Mouse (Mus musculus): ENCODE measurements around the gene Tanc2. TPM values are rescaled to one million over a fixed set of nuclear protein-coding genes. Genes with fewer than 3 reads are reported as not detected.

Tanc2 gene
- total and polyA plus RNA-seq, 3 experiments: 0.04 to 0.18 TPM; not detected in 1

- Histone ChIP-seq H3K9ac (ENCODE audit: control insufficient read depth, low read depth, low read length, poor library complexity, severe bottlenecking) (no peak overlapping the region), H3K4me1 (ENCODE audit: control insufficient read depth in 1 of 2, insufficient read depth in 2 of 2, low read length in 2 of 2) (no peaks in the 10 kb centered on the region), H3K4me3 (ENCODE audit: control insufficient read depth in 1 of 2, insufficient read depth in 1 of 2, low read depth in 2 of 2, low read length in 2 of 2) (no peak overlapping the region), H3K36me3 (ENCODE audit: control insufficient read depth in 1 of 2, insufficient read depth in 2 of 2, low read length in 2 of 2) (no peaks in the 10 kb centered on the region), H3K27ac (ENCODE audit: control insufficient read depth, low read depth, low read length) (no peak overlapping the region), H3K79me2 (ENCODE audit: control insufficient read depth, insufficient read depth, low read length, poor library complexity) (no peaks in the 10 kb centered on the region), H3K27me3 (ENCODE audit: control insufficient read depth in 1 of 2, insufficient read depth in 2 of 2, low read length in 2 of 2) (peaks cover 14 to 33% of the 10 kb centered on the region in 2 experiments), H3K9me3 (replicated peaks; ENCODE audit: insufficient read depth, low read length) (no peaks in the 10 kb centered on the region)
- DNase-seq (ENCODE audit: low read depth, low spot score): no peak
- TF ChIP-seq RCOR1 (IDR thresholded peaks at IDR 0.05; ENCODE audit: low read depth, low read length) (no peak), KAT2A (conservative IDR thresholded peaks at IDR 0.05; ENCODE audit: low read depth, low read length) (no peak), MXI1 (IDR thresholded peaks at IDR 0.05; ENCODE audit: low read depth, low read length) (no peak), UBTF (IDR thresholded peaks at IDR 0.05; ENCODE audit: borderline replicate concordance, insufficient read depth, low read depth, low read length) (no peak), SIN3A (IDR thresholded peaks at IDR 0.05; ENCODE audit: low read length) (no peak), ETS1 (IDR thresholded peaks at IDR 0.05; ENCODE audit: low read depth, low read length) (no peak), USF2 (IDR thresholded peaks at IDR 0.05; ENCODE audit: borderline replicate concordance in 1 of 2, insufficient read depth in 1 of 2, low read depth in 1 of 2, low read length in 2 of 2) (no peak), GATA1 (IDR thresholded peaks at IDR 0.05; ENCODE audit: low read depth, low read length) (no peak), NELFE (IDR thresholded peaks at IDR 0.05; ENCODE audit: low read depth, low read length) (no peak), POLR2AphosphoS5 (IDR thresholded peaks at IDR 0.05; ENCODE audit: borderline replicate concordance, low read depth, low read length) (no peak), MAFK (IDR thresholded peaks at IDR 0.05; ENCODE audit: borderline replicate concordance, low read depth, low read length) (no peak), BHLHE40 (IDR thresholded peaks at IDR 0.05; ENCODE audit: borderline replicate concordance, low read depth, low read length) (no peak), MYB (IDR thresholded peaks at IDR 0.05; ENCODE audit: low read depth, low read length) (no peak), MYC (IDR thresholded peaks at IDR 0.05; ENCODE audit: low read depth, low read length) (no peak), TBP (IDR thresholded peaks at IDR 0.05; ENCODE audit: low read depth, low read length) (no peak), SMC3 (IDR thresholded peaks at IDR 0.05; ENCODE audit: low read depth, low read length) (no peak), MAX (IDR thresholded peaks at IDR 0.05; ENCODE audit: low read length) (no peak), ZC3H11A (IDR thresholded peaks at IDR 0.05; ENCODE audit: low read depth, low read length) (no peak)
These were observed 15.5 kb upstream of the Tanc2 start for GRCm38 (mm10) chr11:105574241-105574640.

DNA sequence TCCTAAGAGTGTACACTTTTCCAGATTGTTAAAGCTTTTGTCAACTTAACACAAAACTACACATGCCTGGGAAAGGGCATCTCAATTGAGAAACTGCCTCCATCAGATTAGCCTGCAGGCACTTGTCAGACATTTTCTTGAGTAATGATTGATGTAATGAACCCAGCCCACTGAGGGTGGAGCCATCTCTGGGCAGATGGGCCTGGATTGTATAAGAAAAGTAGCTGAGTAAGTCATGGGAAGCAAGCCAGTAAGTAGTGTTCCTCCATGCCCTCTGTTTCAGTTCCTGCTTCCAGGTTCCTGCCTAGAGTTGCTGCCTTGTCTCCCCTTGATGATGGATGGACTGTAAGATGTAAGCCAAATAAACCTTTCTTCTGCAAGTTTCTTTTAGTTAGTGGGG lies 12.6 kb upstream of the Tanc2 start:
- Histone ChIP-seq H3K9me3 (replicated peaks; ENCODE audit: insufficient read depth, low read length) (no peaks in the 10 kb centered on the region), H3K4me3 (ENCODE audit: control insufficient read depth in 1 of 2, insufficient read depth in 1 of 2, low read depth in 2 of 2, low read length in 2 of 2) (no peak overlapping the region), H3K79me2 (ENCODE audit: control insufficient read depth, insufficient read depth, low read length, poor library complexity) (no peaks in the 10 kb centered on the region), H3K27me3 (ENCODE audit: control insufficient read depth in 1 of 2, insufficient read depth in 2 of 2, low read length in 2 of 2) (peaks cover 6 to 15% of the 10 kb centered on the region in 2 experiments; a peak in 3 of 4 replicates), H3K4me1 (ENCODE audit: control insufficient read depth in 1 of 2, insufficient read depth in 2 of 2, low read length in 2 of 2) (no peaks in the 10 kb centered on the region), H3K27ac (ENCODE audit: control insufficient read depth, low read depth, low read length) (no peak overlapping the region), H3K36me3 (ENCODE audit: control insufficient read depth in 1 of 2, insufficient read depth in 2 of 2, low read length in 2 of 2) (no peaks in the 10 kb centered on the region), H3K9ac (ENCODE audit: control insufficient read depth, low read depth, low read length, poor library complexity, severe bottlenecking) (no peak overlapping the region)
- TF ChIP-seq TBP (IDR thresholded peaks at IDR 0.05; ENCODE audit: low read depth, low read length): no peak
- TF ChIP-seq ZMIZ1 (IDR thresholded peaks at IDR 0.05; ENCODE audit: low read depth, low read length): no peak
- no peak for TF ChIP-seq ZNF384 (IDR thresholded peaks at IDR 0.05; ENCODE audit: low read depth, low read length)
- TF ChIP-seq CHD2 (IDR thresholded peaks at IDR 0.05; ENCODE audit: low read length): no peak
- no peak for TF ChIP-seq MAX (IDR thresholded peaks at IDR 0.05; ENCODE audit: low read length)
- TF ChIP-seq UBTF (IDR thresholded peaks at IDR 0.05; ENCODE audit: borderline replicate concordance, insufficient read depth, low read depth, low read length): no peak
- TF ChIP-seq SMC3 (IDR thresholded peaks at IDR 0.05; ENCODE audit: low read depth, low read length): no peak
- TF ChIP-seq ZC3H11A (IDR thresholded peaks at IDR 0.05; ENCODE audit: low read depth, low read length): no peak
- no peak for DNase-seq (ENCODE audit: low read depth, low spot score)

Data from MEL (cell line).